Mouse (Mus musculus) cerebellum, adult 11-12 months (tissue): Measurements from ENCODE around the gene Ctsw.
A peak's percentile ranks its signal among the peaks of the same experiment; 100 is the strongest.
"Not testable (repeated sequence)": the region's sequence is repeated elsewhere in the genome, so short reads cannot be mapped to it uniquely, and the experiment has no call there.

Source experiments
- DNase-seq: peaks from one replicate; pipeline ENCODE4 v3.0.0; 2022

The Ctsw gene

DNA sequence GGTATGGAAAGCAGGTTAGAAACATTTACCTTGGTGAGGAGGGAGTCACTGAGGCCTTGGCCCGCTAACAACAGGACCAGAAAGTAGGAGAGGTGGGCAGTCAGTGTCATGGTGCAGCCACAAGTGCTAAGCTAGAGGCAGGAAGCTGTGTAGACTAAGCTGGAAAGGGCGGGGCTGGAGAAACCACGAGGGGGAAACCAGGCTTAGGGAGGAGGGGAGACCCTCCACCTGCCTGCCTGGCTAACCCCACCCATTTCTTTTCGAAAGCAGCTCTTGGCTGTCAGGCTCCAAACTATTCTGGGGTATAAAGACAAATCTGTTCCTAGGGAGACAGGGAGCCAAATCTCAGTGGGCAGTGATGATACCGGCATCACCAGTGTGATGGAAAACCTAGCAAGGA is at the start of gene Ctsw:
Gene Ctsw (minus strand): TSS at position 134 of the 400 bp plus-strand sequence.
- no peak for DNase-seq

DNA sequence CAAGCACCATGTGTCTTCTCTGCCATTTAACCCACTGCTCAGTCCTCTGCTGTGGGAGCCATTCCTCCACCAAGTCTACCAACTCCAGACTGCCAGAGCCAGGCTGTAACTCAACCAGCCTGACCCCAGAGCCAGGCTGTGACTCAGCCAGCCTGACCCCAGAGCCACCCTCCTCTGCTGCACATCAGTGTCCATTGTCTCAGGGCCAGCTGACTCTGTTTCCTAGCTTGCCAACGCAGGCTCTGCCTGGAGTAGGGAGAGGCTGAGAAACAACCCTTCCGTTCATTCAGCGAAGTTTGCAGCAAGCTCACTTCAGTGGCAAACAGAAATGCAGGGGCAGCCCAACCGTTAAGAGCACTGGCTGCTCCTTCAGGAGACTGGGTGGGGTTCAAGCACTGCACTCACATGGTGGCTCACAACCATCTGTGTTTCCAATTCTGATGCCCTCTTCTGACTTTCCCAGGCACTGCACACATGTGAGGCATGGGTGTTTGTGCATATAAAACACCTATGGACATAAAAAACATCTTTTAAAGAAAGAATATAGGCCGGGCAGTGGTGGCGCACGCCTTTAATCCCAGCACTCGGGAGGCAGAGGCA is 48.7 kb upstream of the Ctsw start:
- no peak for DNase-seq

DNA sequence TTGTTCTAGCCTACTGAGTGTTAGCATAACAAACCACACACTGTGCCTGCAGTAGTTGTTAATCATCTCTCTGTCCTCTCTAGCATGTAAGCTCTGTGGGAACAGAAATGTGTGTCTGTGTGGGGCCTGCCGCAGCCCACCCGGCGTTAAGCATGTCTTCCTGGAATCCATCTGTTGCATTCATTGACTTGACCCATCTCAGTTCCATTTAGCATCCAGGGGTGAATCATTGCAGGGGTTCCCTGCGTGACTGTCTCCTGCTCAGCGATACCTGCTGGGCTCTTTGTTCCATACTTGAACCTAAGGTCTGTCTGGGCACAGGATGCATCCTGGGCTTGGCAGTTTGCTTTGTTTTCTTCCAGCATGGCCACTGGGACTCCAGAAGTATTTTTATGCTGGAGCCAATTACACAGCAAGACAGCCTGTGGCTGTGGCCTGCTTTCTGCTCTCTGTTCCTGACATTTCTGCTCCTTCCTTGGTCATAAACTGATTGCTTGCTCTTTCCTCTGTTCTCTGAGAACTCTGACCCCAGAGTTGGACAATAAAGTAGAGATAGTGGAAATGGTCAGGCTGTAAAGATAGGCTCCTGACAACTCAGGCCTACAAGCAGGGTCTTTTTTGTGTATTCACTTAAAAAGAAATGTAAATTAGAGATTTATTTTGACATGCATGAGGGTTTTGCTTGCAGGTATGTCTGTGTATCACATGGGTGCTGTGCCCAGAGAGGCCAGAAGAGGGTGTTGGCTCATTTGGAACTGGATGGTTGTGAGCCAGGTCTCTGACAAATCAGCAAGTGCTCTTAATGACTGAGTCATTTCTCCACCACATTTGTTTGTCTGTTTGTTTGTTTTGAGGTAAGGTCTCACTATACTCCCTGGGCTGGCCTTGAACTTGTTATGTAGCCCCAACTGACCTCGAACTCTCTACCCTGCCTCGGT is 47.8 kb upstream of the Ctsw start:
- DNase-seq, result no peak

DNA sequence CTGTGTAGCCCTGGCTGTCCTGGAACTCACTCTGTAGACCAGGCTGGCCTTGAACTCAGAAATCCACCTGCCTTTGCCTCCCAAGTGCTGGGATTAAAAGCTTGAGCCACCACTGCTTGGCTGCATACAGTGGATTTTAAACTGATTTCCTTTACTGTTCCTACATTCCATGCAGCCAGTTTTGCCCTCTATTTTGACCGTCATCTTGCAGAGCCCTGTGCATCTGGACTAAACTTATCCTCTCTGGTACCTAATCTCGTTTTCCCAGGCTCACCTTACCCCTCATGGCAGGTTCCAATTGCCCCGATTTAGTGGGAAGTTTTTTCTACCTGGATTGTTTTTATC is 44.7 kb upstream of the Ctsw start:
- no peak for DNase-seq

DNA sequence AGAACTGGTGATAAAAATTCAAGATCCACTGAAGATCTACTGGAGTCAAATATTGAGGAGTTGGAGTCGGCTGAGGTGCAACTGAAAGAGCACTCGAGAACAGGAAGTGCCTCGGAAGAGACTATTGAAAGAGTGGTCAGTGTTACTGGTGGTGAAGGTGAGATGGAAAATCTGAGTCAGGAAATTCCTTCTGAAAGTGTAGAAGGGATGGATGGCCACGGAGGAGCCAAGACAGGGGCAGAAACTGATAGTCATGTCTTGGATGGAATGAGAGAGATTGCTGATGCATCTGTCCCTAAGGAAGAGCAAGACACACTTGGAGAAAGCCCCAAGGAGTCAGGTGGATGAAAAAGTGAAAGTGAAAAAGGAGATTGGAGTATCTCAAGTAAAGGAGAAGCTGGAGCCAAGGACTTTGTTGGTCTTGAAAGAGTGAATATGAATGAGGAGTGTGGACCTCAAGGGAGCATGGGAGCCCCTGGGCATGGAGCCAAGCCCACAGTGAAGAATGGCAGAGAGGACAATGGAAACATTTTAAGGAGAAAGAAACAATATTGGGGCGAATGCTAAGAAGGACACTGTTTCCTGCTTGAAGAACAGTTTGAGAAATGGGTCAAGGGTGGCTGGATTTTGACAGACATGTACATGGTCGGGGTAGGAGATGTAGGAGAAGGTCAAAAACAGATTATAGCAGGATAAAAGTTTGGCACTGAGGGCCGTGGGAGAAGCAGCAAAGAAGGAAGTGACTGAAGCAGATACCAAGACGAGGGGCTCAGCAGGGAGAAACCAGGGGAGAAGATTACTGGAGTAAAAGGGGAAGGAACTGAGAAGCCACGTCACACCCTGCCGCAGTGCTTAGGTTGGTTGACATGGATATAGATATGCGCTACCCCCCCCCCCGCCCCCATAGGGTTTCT is 44.0 kb upstream of the Ctsw start:
- no peak for DNase-seq

DNA sequence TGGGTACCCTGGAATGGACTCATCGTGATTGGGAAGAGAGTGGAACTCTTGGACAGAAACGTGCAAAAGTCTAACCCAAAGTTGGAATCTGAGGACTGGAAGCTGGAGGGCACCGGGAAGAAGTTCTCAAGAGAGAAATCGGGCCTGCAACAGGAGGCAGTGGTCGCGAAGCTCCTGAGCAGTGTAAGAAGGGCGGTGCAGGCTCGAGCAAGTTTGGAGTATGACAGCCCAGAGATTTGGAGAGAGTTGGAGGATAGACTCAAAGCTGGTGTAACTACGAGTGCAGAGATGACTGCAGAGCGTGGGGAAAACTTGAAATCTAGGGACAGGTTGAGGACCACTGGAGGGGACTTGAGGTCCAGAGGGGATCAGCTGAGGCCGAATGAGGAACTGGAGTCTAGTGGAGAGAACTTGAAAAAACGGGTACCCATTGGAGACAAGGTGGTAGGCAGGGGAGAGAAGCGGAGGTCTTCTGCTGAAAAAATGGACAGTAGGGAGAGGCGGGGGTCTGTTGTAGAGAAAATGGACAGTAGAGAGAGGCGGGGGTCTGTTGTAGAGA is 42.8 kb upstream of the Ctsw start:
- no peak for DNase-seq

DNA sequence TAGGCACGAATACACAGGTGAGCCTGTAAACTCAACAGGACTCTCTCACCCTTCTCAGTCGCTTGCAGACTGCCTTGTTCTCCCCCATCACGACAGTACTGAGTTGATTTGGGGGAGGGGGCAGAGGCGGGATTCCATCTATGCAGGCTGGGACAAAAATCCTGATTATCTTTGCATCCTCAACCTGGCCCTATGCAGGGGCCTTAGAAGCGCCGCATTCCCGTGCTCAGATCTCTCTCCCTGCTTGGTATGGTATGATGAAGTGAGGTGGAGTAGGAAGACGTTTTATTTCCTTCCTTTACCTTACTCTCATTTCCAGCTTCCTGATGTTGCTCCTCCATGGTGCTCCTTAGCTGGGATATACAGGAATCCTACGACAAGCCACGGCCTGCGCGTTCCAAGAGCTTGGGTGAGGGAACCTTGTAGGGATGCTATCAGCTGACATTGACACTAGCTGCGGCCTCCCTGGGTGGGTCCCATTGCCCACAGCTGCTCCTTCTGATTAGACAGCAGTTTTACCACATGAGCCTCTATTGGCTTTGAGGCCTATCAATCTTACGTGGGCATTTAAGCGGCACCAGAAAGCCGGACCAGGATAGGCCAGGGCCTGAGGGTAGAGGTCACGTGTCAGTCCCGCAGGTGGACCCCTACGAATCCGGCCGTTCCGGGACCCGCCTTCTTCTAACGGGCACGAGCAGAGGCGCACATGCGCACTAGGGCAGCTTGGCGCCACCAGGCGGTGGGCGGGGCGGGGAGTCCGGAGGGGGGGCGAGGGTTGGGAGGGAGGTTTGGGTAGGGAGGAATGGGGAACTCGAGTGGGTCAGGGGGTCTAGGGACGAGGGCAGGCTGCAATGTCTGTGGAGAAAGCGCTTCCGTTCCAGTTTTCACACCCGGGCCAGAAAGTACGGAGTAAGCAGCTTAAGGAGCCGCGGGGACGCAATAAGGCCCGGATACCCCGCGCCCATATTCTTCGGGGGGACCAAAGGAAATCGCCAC is 42.0 kb upstream of the Ctsw start, which contains the start of gene Snx32:
Gene Snx32 (minus strand): TSS at position 508 of the 996 bp plus-strand sequence.
- DNase-seq, result peak; percentile 100

DNA sequence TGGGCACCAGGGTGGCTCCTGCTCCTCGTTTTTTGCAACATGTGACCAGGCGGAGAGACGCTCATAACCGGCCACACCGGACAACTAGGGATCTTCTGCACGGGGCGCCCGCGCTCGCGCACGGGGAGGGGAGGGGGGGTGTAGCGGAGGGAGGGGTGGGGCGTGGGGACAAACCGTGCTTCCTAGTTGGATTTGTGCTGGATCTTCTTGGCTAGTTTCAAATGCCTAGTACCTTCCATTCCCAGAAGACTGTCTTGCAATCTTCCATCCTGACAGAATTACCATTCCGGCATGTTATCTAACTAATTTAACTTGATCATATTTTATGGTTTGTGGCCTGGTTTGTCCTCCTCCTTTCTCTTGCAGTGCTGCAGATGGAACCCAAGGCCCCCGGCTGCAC is 35.4 kb upstream of the Ctsw start, which contains the start of gene 1700020D05Rik:
Gene 1700020D05Rik (minus strand): TSS at position 101 of the 400 bp plus-strand sequence.
- DNase-seq, result no peak

DNA sequence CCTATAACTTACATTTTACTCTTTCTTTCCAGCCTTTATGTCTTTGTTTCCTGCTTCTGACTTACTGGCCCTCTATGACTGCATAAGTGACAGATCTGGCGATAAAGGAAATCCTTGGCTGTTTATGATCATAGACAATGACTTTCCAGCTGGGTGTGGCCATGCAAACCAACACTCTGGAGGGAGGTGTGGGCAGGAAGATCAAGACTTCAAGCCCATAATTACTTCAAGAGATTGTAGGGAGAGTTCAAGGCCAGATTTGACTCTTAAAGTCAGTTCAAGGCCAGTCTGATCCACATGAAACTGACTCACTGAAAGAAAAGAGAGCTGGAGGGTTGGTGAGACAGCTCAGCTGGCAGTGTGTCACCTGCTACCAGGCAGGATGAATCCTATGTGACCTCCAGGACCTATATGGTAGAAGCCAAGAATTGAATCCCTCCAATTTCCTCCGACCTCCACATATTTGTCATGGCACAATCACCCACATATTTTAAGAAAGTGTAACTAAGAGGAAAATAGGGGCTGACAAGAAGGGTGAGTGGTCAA is 32.1 kb upstream of the Ctsw start:
- no peak for DNase-seq

DNA sequence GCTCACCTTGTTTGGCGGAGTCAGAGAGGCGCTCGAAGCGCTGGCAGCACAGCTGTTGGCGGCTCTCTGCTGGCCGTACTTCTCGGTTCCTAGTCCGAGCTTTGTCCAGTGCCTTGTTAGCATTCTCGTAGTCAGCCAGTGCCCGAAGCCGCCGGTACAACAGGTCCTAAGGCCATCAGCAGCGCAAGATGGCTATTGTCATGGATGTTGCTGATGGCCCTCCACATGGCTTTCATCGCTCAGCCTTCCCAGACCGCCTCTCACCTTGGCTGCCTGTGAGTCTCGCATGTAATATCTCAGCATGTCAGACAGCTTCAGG is 27.7 kb upstream of the Ctsw start:
- no peak for DNase-seq

DNA sequence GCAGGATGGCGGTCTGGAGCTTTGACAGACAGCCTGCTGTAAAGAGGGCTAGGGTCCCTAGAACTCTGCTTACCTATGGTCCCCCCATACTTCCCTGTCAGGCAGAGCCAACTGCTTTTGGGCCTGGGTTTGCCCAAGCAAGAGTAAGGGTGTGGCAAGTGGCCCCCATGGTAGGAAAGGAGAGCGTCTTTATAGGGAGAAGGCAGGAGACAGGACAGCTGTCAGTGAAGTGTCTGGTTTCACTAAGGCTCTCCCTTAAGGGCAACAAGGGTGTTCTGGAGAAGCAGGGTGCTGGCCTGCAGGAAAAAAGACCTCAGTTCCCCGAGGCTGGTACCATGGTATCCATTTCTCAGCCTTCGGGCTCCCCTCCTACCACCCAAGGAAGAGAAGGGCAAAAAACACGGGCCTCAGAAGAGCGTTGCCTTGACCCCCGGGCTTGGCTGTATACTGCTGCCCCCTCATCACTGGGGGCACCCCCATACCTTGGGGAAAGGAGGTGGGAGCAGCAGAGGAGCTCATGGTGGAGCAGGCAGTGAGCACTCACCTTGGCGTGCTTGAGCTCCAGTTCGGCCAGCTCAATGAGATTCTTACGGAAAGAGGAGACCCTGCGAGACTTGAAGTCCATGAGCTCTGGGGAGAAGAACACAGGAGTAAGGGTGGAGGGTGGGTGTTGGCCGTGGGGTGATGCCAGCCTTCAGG is 27.2 kb upstream of the Ctsw start:
- DNase-seq, result peak; percentile 39

DNA sequence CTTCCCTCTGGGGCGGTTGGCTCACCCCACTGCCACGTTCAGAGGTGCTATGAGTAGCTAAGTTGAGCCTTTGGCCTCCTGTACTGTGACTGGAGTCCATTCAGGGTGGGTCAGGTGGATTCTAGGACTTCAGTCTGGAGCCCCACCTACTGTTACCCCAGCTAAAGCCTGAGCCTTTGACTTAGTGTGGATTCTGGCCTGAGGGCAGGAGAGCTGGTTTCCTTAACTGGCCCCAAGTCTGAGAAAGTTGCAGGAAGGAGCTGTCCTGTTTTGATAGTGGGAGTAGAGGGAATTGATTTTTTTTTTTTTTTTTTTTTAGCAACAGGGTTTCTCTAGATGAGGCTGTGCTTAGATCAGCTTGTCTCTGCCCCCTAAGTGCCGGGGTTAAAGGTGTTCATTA is 26.0 kb upstream of the Ctsw start:
- DNase-seq, result no peak

DNA sequence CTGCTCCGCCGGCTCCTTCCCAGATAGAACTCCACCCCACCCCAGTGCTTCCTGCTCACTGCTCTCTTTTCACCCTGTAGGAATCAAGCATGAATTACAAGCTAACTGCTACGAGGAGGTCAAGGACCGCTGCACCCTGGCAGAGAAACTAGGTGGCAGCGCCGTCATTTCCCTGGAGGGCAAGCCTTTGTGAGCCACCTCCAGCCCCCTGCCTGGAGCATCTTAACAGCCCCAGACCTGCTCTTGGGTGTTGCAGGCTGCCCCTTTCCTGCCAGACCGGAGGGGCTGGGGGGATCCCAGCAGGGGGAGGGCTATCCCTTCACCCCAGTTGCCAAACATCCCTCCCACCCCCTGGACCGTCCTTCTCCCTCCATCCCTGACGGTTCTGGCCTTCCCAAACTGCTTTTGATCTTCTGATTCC is 25.0 kb upstream of the Ctsw start:
- peak; percentile 57 for DNase-seq

DNA sequence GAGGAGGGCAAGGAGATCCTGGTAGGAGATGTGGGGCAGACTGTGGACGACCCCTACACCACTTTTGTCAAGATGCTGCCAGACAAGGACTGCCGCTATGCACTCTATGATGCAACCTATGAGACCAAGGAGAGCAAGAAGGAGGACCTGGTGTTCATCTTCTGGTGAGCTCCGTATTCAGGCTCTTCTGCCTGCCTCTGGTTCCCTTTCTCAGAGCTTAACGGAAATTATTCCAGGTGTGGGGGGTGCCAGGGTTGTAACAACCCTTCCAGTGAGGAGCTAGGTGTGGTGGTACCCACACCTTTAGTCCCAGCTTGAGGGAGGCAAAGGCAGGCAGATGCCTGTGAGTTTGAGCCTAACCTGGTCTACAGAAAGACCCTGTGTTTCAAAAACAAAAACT is 24.3 kb upstream of the Ctsw start:
- no peak for DNase-seq

DNA sequence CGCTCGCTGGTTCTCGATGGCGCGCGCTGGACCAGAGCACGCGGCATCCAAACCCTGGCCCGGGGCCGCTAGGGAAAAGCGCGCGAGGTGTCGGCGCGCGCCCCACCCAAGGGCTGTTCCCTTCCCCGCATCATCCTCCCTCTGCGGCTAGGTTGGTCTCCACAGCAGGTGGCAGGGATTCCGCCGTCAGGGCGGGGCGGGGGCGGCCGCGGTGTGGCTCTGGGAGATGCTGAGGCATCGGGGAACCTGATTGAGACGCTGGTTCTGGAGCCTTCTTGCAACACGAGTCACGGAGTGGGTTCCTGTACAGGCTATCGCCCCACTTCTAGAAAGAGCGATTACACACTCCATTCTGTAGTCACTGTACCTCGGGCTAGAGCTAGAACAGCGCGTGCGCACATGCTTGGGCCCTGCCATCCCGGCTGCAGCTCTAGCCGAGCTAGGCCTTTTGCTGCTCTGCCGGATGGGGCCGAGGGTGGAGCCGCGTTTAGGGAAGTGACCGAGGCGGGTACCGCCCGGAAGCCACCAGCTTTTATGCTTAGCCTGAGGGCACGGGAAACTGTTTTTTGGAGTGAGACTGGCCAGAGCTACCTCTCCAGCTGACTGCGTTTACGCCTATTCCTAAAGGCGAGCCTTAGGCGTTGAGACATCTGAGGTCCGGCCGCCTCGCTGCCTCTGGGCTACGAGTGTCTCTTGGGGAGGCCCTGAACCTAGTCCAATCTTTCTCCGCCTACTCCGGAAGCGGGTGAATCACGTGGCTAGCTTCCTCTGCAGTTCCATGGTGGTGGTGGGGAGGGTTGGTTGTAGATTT is 22.8 kb upstream of the Ctsw start:
- DNase-seq, result peak; percentile 86

DNA sequence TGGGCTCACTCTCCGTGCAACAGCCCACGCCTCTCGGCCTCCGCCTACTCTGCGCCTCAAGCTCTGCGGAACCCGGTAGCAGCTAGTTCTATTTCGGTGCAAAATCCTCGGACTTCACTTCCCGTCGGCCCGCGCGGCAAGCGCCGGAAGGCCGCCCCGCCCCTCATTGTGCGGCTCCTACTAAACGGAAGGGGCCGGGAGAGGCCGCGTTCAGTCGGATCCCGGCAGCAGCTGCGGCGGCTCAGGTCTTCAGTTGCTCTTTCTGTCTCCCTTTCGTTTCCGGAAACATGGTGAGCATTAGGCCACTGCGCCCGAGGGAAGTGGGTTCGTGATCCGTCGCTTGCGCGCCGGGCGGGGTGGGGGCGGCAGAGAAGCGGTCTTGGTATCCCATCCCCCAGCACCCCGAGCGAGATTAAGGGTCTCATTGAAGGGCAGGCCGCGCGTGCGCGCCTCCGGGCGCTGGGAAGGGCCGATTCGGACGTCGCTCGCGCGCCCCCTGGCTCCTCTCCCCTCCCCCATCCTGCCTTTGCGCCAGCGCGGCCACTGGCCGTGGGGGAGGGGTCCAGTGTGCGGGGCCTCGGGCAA is 22.1 kb upstream of the Ctsw start, which contains the start of gene Cfl1:
Gene Cfl1 (plus strand): TSS at position 143 of the 585 bp plus-strand sequence.
- peak; percentile 94 for DNase-seq

DNA sequence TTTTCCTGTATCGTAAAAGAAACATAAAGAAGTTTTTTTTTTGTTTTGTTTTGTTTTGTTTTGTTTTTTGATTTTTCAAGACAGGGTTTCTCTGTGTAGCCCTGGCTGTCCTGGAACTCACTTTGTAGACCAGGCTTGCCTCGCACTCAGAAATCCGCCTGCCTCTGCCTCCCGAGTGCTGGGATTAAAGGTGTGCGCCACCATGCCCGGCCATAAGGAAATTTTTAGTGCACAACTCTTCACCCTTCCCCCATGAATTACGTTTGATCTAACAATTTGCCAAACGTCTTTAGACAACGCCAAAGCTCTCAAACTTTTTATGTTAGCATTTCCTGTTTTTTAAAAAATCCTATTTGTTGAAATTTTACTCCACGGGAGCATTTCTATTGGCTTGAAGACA is 21.4 kb upstream of the Ctsw start:
- DNase-seq, result not testable (repeated sequence)

DNA sequence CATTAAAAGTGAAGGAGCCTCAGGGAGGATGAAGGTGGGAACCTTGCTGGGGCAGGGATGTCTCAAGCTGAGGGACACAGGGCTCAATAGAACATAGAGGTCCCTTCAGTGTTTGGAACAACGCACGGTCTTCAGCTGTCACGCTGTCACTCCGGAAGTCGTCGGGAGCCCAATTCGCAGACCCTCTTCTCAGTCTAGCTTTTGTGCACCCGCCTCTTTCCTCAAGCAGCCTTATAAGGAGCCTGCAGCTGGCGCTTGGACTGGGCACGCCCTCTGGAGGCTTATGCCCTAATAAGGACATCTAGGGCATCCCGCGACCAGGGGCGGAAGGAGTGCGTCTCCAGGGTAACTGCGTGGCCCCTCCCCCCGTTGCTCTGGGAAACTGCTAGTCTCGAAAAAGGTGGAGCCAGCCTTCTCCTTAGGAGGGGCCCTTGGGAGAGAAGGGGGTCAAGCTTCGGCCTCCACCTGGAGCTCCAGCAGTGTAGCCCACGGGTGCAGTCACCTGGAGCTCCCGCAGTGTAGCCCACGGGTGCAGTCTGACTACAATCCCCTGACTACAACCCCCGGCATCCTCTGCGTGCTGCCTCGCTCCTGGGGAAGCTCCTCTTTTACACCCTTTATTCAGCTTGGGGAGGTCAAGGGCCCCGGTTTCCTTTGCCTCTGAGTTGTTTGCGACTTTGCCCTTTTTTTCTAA is 20.7 kb upstream of the Ctsw start:
- peak; percentile 96 for DNase-seq
